Mouse (Mus musculus) neural tube, embryonic 13.5 days (tissue): Measurements from ENCODE around the gene Camkk2. TPM values are rescaled to one million over a fixed set of nuclear protein-coding genes. Genes with fewer than 3 reads are reported as not detected.

ENCODE experiments used
- ATAC-seq: fragments of 200-750 bp; cut with Nextera tagmentation; 2 replicates; pipeline ENCODE4 v1.8.0; 2017; ENCODE audit warnings: low read depth, mild to moderate bottlenecking, moderate TSS enrichment, moderate library complexity
- H3K27ac ChIP-seq: fragments of 300-500 bp; sonication (generic); replicated peaks from 2 replicates; pipeline ENCODE4 v1.5.1; 2015; ENCODE audit warnings: moderate library complexity, mild to moderate bottlenecking, inconsistent platforms
- H3K27me3 ChIP-seq: fragments of 300-500 bp; sonication (generic); 2 replicates; pipeline ENCODE4 v1.6.1; 2015; ENCODE audit warnings: mild to moderate bottlenecking, inconsistent platforms
- H3K36me3 ChIP-seq: fragments of 300-500 bp; sonication (generic); 2 replicates; pipeline ENCODE4 v1.6.1; 2015; ENCODE audit warnings: mild to moderate bottlenecking, inconsistent platforms
- H3K4me1 ChIP-seq: fragments of 300-500 bp; sonication (generic); replicated peaks from 2 replicates; pipeline ENCODE4 v1.6.1; 2015; ENCODE audit warnings: inconsistent platforms
- H3K4me2 ChIP-seq: fragments of 300-500 bp; sonication (generic); 2 replicates; pipeline ENCODE4 v1.6.1; 2015; ENCODE audit warnings: inconsistent platforms, mild to moderate bottlenecking, moderate library complexity
- H3K4me3 ChIP-seq: fragments of 300-500 bp; sonication (generic); 2 replicates; pipeline ENCODE4 v1.5.1; 2015; ENCODE audit warnings: mild to moderate bottlenecking, inconsistent platforms
- H3K9ac ChIP-seq: fragments of 300-500 bp; sonication (generic); 2 replicates; pipeline ENCODE4 v1.6.1; 2015; ENCODE audit warnings: moderate library complexity, mild to moderate bottlenecking, inconsistent platforms
- H3K9me3 ChIP-seq: fragments of 300-500 bp; sonication (generic); 2 replicates; pipeline ENCODE4 v1.6.1; 2016; ENCODE audit warnings: inconsistent platforms
- WGBS: fragments of 180-500 bp; shearing (Covaris S2); methylation state at CpG from one replicate; pipeline ENCODE4 v1.1.7; 2015; 5-methylcytosine and 5-hydroxymethylcytosine counted together
- polyA plus RNA-seq: library from polyadenylated mRNA; unstranded; fragments of >200 nt; fragmentation: Nextera tagmentation; extraction: Ambion mirVana; gene quantifications from 2 replicates; pipeline ENCODE4 v1.2.1, GENCODE M21; 2015

Camkk2 gene
- polyA plus RNA-seq, 1 experiment from 2014 or later = 55.4 TPM

DNA sequence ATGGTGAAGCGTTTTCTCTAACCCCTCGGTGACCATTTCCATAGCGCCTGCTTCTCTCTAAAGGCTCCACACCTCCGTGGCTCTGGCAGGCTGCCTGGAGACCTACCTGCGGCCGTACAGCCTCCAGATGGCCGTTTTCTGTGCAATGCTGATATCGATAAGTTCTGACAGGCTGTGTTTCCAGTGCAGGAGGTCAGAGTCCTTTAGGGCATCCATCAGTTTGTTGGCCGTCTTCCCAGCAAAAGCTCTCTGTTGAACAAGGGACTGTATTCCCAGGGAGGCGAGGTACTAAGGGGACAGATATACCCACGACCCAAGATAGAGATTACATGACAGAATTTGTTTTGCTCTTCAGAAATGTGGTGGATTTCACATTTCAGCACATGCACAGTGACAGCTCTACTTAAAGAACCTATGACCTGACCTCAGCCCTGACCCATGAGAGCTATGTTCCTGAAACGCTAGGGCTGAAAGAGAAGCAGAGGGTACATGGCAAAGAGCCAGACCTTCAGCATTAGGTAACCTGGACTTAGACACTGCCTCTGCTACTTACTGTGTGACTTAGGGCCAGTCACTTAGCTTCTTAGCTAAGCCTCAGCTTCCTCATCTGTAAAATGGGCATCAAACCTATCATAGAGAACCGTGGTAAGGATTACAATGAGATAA is 21.3 kb upstream of the Camkk2 start:
- H3K4me3 ChIP-seq = no peak overlapping the region
- no peak overlapping the region for H3K9ac ChIP-seq
- peaks cover 30% of the 10 kb centered on the region for H3K4me1 ChIP-seq
- no peaks in the 10 kb centered on the region for H3K27me3 ChIP-seq
- peaks cover 96% of the 10 kb centered on the region for H3K36me3 ChIP-seq
- H3K4me2 ChIP-seq = no peak overlapping the region
- no peaks in the 10 kb centered on the region for H3K9me3 ChIP-seq
- ATAC-seq = no peak
- WGBS = 74% methylated on average over 13 of the region's 13 CpGs
- H3K27ac ChIP-seq = peak overlapping the region; percentile 72

- peak; percentile 70 for ATAC-seq
- WGBS = 68% methylated on average over 17 of the region's 17 CpGs
- H3K27ac ChIP-seq = peak overlapping the region; percentile 72
- H3K4me3 ChIP-seq = no peak overlapping the region
- peaks cover 96% of the 10 kb centered on the region for H3K36me3 ChIP-seq
- H3K27me3 ChIP-seq = no peaks in the 10 kb centered on the region
- H3K4me2 ChIP-seq = no peak overlapping the region
- H3K9me3 ChIP-seq = no peaks in the 10 kb centered on the region
- peaks cover 30% of the 10 kb centered on the region for H3K4me1 ChIP-seq
- H3K9ac ChIP-seq = no peak overlapping the region
These were observed 20.5 kb upstream of the Camkk2 start for GRCm38 (mm10) chr5:122799379-122800344.

DNA sequence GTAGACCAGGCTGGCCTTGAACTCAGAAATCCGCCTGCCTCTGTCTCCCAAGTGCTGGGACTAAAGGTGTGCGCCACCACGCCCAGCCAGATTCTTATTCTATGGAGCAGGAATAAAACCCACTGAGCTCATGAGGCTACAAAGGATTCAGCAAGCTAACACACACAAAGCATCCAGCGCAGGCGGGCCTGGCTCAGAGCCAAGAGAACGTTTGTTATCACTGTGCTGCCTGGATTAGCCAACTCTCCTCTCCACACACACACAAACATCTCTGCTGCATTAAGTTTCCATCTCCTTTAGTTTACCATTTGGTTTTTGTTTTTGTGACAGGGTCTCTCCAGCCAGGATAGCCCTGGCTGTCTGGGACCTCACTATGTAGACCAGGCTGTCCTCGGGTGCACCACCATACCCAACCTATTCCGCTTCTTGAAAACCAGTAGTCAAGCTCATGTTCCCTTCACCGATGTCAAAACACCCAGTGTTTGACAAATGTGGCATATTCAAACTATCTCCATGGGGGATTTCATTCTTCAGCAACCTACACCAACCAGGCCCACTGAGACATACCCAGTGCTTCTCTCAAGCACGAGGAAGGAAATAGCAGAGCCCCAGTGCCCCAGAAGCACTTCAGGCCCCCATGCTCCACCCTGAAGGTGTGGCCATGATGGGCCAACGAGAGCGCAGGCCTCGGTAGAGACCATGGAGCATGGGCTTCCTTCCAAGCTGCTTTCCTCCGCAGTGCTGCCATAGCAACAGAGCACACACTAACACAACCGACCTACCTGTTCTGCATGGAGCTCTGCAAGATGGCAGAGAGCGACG is 19.6 kb upstream of the Camkk2 start:
- H3K27me3 ChIP-seq = no peaks in the 10 kb centered on the region
- WGBS = 62% methylated on average over 17 of the region's 17 CpGs
- H3K9ac ChIP-seq = no peak overlapping the region
- H3K4me3 ChIP-seq = no peak overlapping the region
- peak; percentile 75 for ATAC-seq
- no peak overlapping the region for H3K4me2 ChIP-seq
- H3K4me1 ChIP-seq = peaks cover 30% of the 10 kb centered on the region
- H3K27ac ChIP-seq = peak overlapping the region; percentile 72
- H3K36me3 ChIP-seq = peaks cover 96% of the 10 kb centered on the region
- H3K9me3 ChIP-seq = no peaks in the 10 kb centered on the region

GRCm38 (mm10) chr5:122797866-122798265 is 18.7 kb upstream of the Camkk2 start:
- H3K4me1 ChIP-seq = peaks cover 30% of the 10 kb centered on the region
- H3K27me3 ChIP-seq = no peaks in the 10 kb centered on the region
- no peak overlapping the region for H3K4me2 ChIP-seq
- H3K4me3 ChIP-seq = no peak overlapping the region
- H3K9ac ChIP-seq = no peak overlapping the region
- 90% methylated on average over 3 of the region's 3 CpGs for WGBS
- no peaks in the 10 kb centered on the region for H3K9me3 ChIP-seq
- H3K36me3 ChIP-seq = peaks cover 96% of the 10 kb centered on the region
- peak overlapping the region; percentile 72 for H3K27ac ChIP-seq
- ATAC-seq = no peak

DNA sequence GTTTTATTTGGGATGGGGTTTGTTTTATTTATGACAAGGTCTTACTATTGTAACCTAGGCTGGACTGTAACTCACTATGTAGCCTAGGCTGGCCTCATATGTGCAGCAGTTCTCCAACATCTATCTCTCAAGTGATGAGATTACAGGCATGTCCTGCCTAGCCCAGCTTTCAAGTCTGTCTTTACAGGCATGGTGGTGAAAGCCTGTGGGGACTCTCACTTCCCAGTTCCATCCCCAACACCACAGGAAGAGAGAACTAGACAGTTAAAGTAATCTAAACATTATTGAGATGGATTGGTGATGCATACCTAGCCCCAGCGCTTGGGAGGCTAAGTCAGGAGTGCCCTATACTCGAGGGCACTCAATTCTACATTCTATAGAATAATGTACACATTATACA is 9.5 kb upstream of the Camkk2 start:
- peaks cover 81% of the 10 kb centered on the region for H3K36me3 ChIP-seq
- 89% methylated on average over 2 of the region's 2 CpGs for WGBS

DNA sequence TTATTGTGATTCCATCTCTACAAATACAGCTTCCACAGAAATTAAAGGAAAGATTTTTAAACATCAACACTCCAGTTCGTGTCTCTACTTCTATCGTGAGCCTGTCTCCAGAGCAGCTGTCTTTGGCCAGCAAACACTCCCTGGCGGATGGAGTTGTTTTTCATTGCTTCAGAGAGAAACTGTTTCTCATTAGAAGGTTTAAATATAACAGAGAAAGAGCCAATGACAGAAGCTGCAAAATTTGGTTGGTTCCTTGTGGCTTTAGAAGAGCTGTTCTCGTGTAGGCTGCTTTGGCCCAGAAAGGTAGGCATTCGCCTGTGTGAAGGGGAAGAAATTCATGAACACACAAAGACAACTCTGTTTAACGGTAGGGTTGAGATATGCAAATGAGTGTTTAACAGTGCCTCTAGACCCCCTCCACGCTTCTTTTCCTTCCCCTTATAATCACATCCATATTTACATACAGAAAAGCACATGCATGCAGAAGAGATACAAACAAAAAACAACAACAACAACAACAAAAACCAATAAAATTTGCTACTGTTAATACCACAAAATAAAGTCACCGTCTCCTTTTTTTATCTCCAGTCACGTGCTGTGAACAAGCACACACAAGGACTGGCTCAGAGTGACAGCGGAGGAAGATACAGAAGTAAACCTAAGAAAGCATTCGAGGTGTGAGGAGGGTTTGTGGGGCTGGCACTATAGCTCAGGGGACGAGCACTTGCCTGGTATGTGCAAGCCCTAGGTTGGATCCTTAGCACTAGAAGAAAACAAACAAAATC is 7.0 kb upstream of the Camkk2 start:
- Histone ChIP-seq H3K4me2 (no peak overlapping the region), H3K27ac (no peak overlapping the region), H3K9ac (no peak overlapping the region), H3K9me3 (no peaks in the 10 kb centered on the region), H3K36me3 (peaks cover 58% of the 10 kb centered on the region), H3K27me3 (no peaks in the 10 kb centered on the region), H3K4me1 (no peaks in the 10 kb centered on the region), H3K4me3 (no peak overlapping the region)
- no peak for ATAC-seq
- 69% methylated on average over 12 of the region's 12 CpGs for WGBS

More for the DNA sequence above, 9.5 kb upstream of the Camkk2 start:
- no peak overlapping the region for H3K9ac ChIP-seq
- ATAC-seq = no peak
- H3K27ac ChIP-seq = no peak overlapping the region
- no peaks in the 10 kb centered on the region for H3K9me3 ChIP-seq
- H3K4me1 ChIP-seq = no peaks in the 10 kb centered on the region
- H3K27me3 ChIP-seq = no peaks in the 10 kb centered on the region
- no peak overlapping the region for H3K4me2 ChIP-seq
- no peak overlapping the region for H3K4me3 ChIP-seq

- Histone ChIP-seq H3K9ac (no peak overlapping the region), H3K27ac (no peak overlapping the region), H3K27me3 (no peaks in the 10 kb centered on the region), H3K36me3 (peaks cover 37% of the 10 kb centered on the region), H3K4me2 (no peak overlapping the region), H3K9me3 (no peaks in the 10 kb centered on the region), H3K4me1 (peaks cover 6% of the 10 kb centered on the region; the same call in 1 of the 2 replicates), H3K4me3 (no peak overlapping the region)
- no peak for ATAC-seq
- WGBS = 58% methylated on average over 14 of the region's 14 CpGs
These were observed 4.7 kb upstream of the Camkk2 start for GRCm38 (mm10) chr5:122783726-122784406.

GRCm38 (mm10) chr5:122782066-122782465 is 2.9 kb upstream of the Camkk2 start:
- H3K27ac ChIP-seq = no peak overlapping the region
- WGBS = 50% methylated on average over 1 of the region's 1 CpGs
- no peak for ATAC-seq

GRCm38 (mm10) chr5:122780791-122781432 is 1.7 kb upstream of the Camkk2 start:
- Histone ChIP-seq H3K4me3 (no peak overlapping the region), H3K36me3 (peaks cover 7% of the 10 kb centered on the region), H3K9me3 (no peaks in the 10 kb centered on the region), H3K4me1 (peaks cover 16% of the 10 kb centered on the region), H3K27me3 (no peaks in the 10 kb centered on the region), H3K9ac (no peak overlapping the region), H3K4me2 (no peak overlapping the region), H3K27ac (no peak overlapping the region)
- 92% methylated on average over 19 of the region's 19 CpGs for whole genome bisulfite sequencing
- no peak for ATAC-seq

More at GRCm38 (mm10) chr5:122782066-122782465, 2.9 kb upstream of the Camkk2 start:
- no peak overlapping the region for H3K9ac ChIP-seq
- H3K9me3 ChIP-seq = no peaks in the 10 kb centered on the region
- H3K4me1 ChIP-seq = peaks cover 16% of the 10 kb centered on the region
- peaks cover 19% of the 10 kb centered on the region for H3K36me3 ChIP-seq
- H3K4me3 ChIP-seq = no peak overlapping the region
- no peaks in the 10 kb centered on the region for H3K27me3 ChIP-seq
- H3K4me2 ChIP-seq = no peak overlapping the region
